In genomic region chr15:7136912-7137311, GRCm38 (mm10) we compare ENCODE assay signal across 23 mouse cellular contexts. TPM values are rescaled to one million over a fixed set of nuclear protein-coding genes. Genes with fewer than 3 reads are reported as not detected.
DNase-seq lines count a peak whose midpoint lies in the region; ATAC-seq and TF ChIP-seq lines count a peak whose summit lies in the region.
"Had no signal": no experiment of that assay in that cellular context is flagged by ENCODE, and none has a peak within 500 bp of the region (broad histone marks: within the 10 kb centered on the region; RNA-seq: fewer than 3 reads in every experiment).

No protein-coding gene starts in this region.

- peaks cover 32% of the 10 kb centered on the region; the same call in 1 of the 2 replicates for H3K79me2 ChIP-seq in liver, adult 2 months (ENCODE audit: control insufficient read depth, insufficient read depth, low read length)

- intact Hi-C loops in gastrocnemius, adult 2 months (cut with DNase I), result loop anchor here (5.0 kb wide), 1 partner anchor 70 kb away; no protein-coding TSS in a partner anchor
- intact Hi-C loops in gastrocnemius, postnatal 36 days (cut with DNase I), result loop anchor here (10.0 kb wide), 1 partner anchor 308 kb away; no protein-coding TSS in a partner anchor

- no peak overlapping the region for H3K9ac ChIP-seq in liver, adult 2 months (ENCODE audit: low read depth, low read length)
- no peak overlapping the region for H3K9ac ChIP-seq in liver, embryonic 14.5 days (replicated peaks)
- H3K9ac ChIP-seq in forebrain, postnatal 0 days, result no peak overlapping the region
- H3K9ac ChIP-seq: forebrain, embryonic 13.5 days; heart, embryonic 12.5 days; hindbrain, embryonic 15.5 days; intestine, embryonic 15.5 days; limb, embryonic 13.5 days; neural tube, embryonic 15.5 days had no signal

- no peak for TF ChIP-seq CTCF in gastrocnemius, adult 2 months (IDR thresholded peaks at IDR 0.05)
- TF ChIP-seq CTCF in liver, adult 2 months (IDR thresholded peaks at IDR 0.05; ENCODE audit: low read depth, low read length), result no peak
- TF ChIP-seq CTCF in liver, embryonic 14.5 days (IDR thresholded peaks at IDR 0.05; ENCODE audit: low read depth), result no peak
- TF ChIP-seq CTCF in forebrain, postnatal 0 days (IDR thresholded peaks at IDR 0.05; ENCODE audit: low read depth), result no peak

- H3K36me3 ChIP-seq in liver, adult 2 months (ENCODE audit: control insufficient read depth, insufficient read depth, low read length), result no peaks in the 10 kb centered on the region; the same call in 1 of the 2 replicates
- no peaks in the 10 kb centered on the region for H3K36me3 ChIP-seq in liver, embryonic 14.5 days (replicated peaks; ENCODE audit: control insufficient read depth, insufficient read depth, low read depth)
- no peaks in the 10 kb centered on the region for H3K36me3 ChIP-seq in forebrain, postnatal 0 days (ENCODE audit: insufficient read depth)
- H3K36me3 ChIP-seq: G1E; hindbrain, embryonic 15.5 days; intestine, embryonic 15.5 days; limb, embryonic 13.5 days; neural tube, embryonic 15.5 days had no signal

- 0 out of 2 replicates have a peak, but pooled peaks have one; percentile 7 for ATAC-seq in liver, embryonic 14.5 days (ENCODE audit: insufficient read depth)
- no peak for ATAC-seq in forebrain, postnatal 0 days
- ATAC-seq: activated CD4-positive, CD25-positive, alpha-beta regulatory T cell, adult 4 months; forebrain, embryonic 13.5 days had no signal

- peak overlapping the region; percentile 53 for H3K4me3 ChIP-seq in gastrocnemius, adult 2 months
- no peak overlapping the region for H3K4me3 ChIP-seq in liver, adult 2 months (ENCODE audit: insufficient read depth, low read depth, low read length)
- no peak overlapping the region for H3K4me3 ChIP-seq in liver, embryonic 14.5 days (ENCODE audit: insufficient read depth in 1 of 2, low read depth in 2 of 2, low read length in 2 of 2)
- H3K4me3 ChIP-seq in forebrain, postnatal 0 days (ENCODE audit: low read depth, low read length), result no peak overlapping the region
- H3K4me3 ChIP-seq: forebrain, embryonic 13.5 days; heart, embryonic 12.5 days; hindbrain, embryonic 15.5 days; intestine, embryonic 15.5 days; layer of hippocampus, adult 2 months; limb, embryonic 13.5 days; neural tube, embryonic 15.5 days had no signal

- H3K9me3 ChIP-seq in liver, embryonic 14.5 days (ENCODE audit: control insufficient read depth, low read length), result no peaks in the 10 kb centered on the region
- no peaks in the 10 kb centered on the region for H3K9me3 ChIP-seq in forebrain, postnatal 0 days (ENCODE audit: low read length)
- H3K9me3 ChIP-seq: forebrain, embryonic 13.5 days; G1E; heart, embryonic 12.5 days; hindbrain, embryonic 15.5 days; intestine, embryonic 15.5 days; limb, embryonic 13.5 days; neural tube, embryonic 15.5 days had no signal

- peak overlapping the region; percentile 61 for H3K27ac ChIP-seq in gastrocnemius, adult 2 months
- H3K27ac ChIP-seq in liver, adult 2 months (replicated peaks; ENCODE audit: insufficient read depth, low read depth, low read length), result peak overlapping the region; percentile 49
- H3K27ac ChIP-seq in liver, embryonic 14.5 days, result no peak overlapping the region
- no peak overlapping the region for H3K27ac ChIP-seq in forebrain, postnatal 0 days (ENCODE audit: low read depth, low read length)
- H3K27ac ChIP-seq: forebrain, embryonic 13.5 days; hindbrain, embryonic 15.5 days; intestine, embryonic 15.5 days; layer of hippocampus, adult 2 months; limb, embryonic 13.5 days; neural tube, embryonic 15.5 days; stomach, postnatal 0 days had no signal

- no peak for TF ChIP-seq EP300 in liver, embryonic 14.5 days (IDR thresholded peaks at IDR 0.05; ENCODE audit: low read depth)

- H3K4me2 ChIP-seq in liver, embryonic 14.5 days (ENCODE audit: low read depth), result no peak overlapping the region
- H3K4me2 ChIP-seq in forebrain, postnatal 0 days (ENCODE audit: low read depth), result no peak overlapping the region
- H3K4me2 ChIP-seq: forebrain, embryonic 13.5 days; heart, embryonic 12.5 days; hindbrain, embryonic 15.5 days; limb, embryonic 13.5 days; neural tube, embryonic 15.5 days had no signal

- no peaks in the 10 kb centered on the region for H3K27me3 ChIP-seq in liver, adult 2 months (ENCODE audit: control insufficient read depth, insufficient read depth, low read length)
- H3K27me3 ChIP-seq in liver, embryonic 14.5 days (ENCODE audit: control insufficient read depth, insufficient read depth, low read length), result peaks cover 3% of the 10 kb centered on the region; the same call in 1 of the 2 replicates
- no peaks in the 10 kb centered on the region for H3K27me3 ChIP-seq in forebrain, postnatal 0 days (ENCODE audit: insufficient read depth, low read length)
- H3K27me3 ChIP-seq: heart, embryonic 12.5 days; hindbrain, embryonic 15.5 days; intestine, embryonic 15.5 days; limb, embryonic 13.5 days; neural tube, embryonic 15.5 days had no signal

- DNase-seq in gastrocnemius, adult 2 months, result no peak
- no peak for DNase-seq in gastrocnemius, postnatal 36 days
- DNase-seq in liver, adult 2 months (ENCODE audit: extremely low read depth, low read depth, low spot score), result no peak
- DNase-seq in liver, result no peak
- no peak for DNase-seq in liver, embryonic 14.5 days (ENCODE audit: low read depth in 3 of 3, low spot score in 3 of 3)
- DNase-seq in spleen, postnatal 4 days (ENCODE audit: low spot score in 2 of 2), result no peak
- no peak for DNase-seq in forebrain, postnatal 0 days
- DNase-seq in embryo, embryonic 9.5 days (ENCODE audit: extremely low spot score), result no peak
- DNase-seq: cerebellum, adult 11-12 months; gastrocnemius, postnatal 14 days; layer of hippocampus, postnatal 36 days; midbrain, embryonic 14.5 days; right cerebral cortex, postnatal 25 days had no signal

- no peak for TF ChIP-seq POLR2A in liver, adult 2 months (IDR thresholded peaks at IDR 0.05; ENCODE audit: extremely low read depth, insufficient read depth, low read length)

- WGBS in liver, adult 2 months, result 39% methylated on average over 10 of the region's 10 CpGs
- 19% methylated on average over 10 of the region's 10 CpGs for WGBS in liver, embryonic 14.5 days (ENCODE audit: insufficient replicate concordance)
- WGBS in forebrain, postnatal 0 days, result 92% methylated on average over 10 of the region's 10 CpGs

- peaks cover 34% of the 10 kb centered on the region for H3K4me1 ChIP-seq in liver, adult 2 months (ENCODE audit: control insufficient read depth, insufficient read depth, low read length)
- H3K4me1 ChIP-seq in liver, embryonic 14.5 days (replicated peaks; ENCODE audit: control insufficient read depth in 2 of 2, insufficient read depth in 2 of 2, low read length in 1 of 2), result peaks cover 0 to 7% of the 10 kb centered on the region in 2 experiments; a peak in 1 of 4 replicates
- no peaks in the 10 kb centered on the region for H3K4me1 ChIP-seq in forebrain, postnatal 0 days (ENCODE audit: insufficient read depth)
- H3K4me1 ChIP-seq: forebrain, embryonic 13.5 days; hindbrain, embryonic 15.5 days had no signal

RNA-seq across cellular contexts. Expression of gene Lifr, which starts 46.5 kb away (rescaled TPM):
- total RNA-seq in gastrocnemius, adult 2 months (2021), result 10 to 100 TPM; 66.2 to 83.3 TPM
- 10 to 100 TPM; 44.2 to 56.9 TPM for total RNA-seq in gastrocnemius, postnatal 36 days (2021)
- total RNA-seq in liver, adult 2 months (2014; rRNA removed), result 386 and 431 TPM in 2 replicates
- 134 and 159 TPM in 2 replicates for polyA plus RNA-seq in liver, adult 2 months (2012; rRNA removed)
- polyA plus RNA-seq in liver, embryonic 14.5 days (2012; rRNA removed), result 5.8 and 8.1 TPM in 2 replicates
- polyA plus RNA-seq in liver, embryonic 14.5 days (2014; fragmentation: Nextera tagmentation; extraction: Ambion mirVana), result 22.3 and 24.1 TPM in 2 replicates
- 20.9 and 26.1 TPM in 2 replicates for total RNA-seq in forebrain, postnatal 0 days (2014; rRNA removed)
- polyA plus RNA-seq in forebrain, postnatal 0 days (2015; fragmentation: Nextera tagmentation; extraction: Ambion mirVana), result 5.5 and 6.8 TPM in 2 replicates
- polyA plus RNA-seq: G1E had no signal

Comparison
In these comparisons a context has a peak if more than half of its experiments do, and no peak if none do; other contexts are left out.
1. H3K27ac ChIP-seq: peak in gastrocnemius, adult 2 months (single experiment) and liver, adult 2 months (single experiment); none in liver, embryonic 14.5 days (single experiment) and forebrain, postnatal 0 days (single experiment).